Comparison of ENCODE assay signal across 29 mouse cellular contexts in genomic region chr1:157957506-157957905, GRCm38 (mm10).
"Had no signal": no experiment of that assay in that cellular context is flagged by ENCODE, and none has a peak within 500 bp of the region (broad histone marks: within the 10 kb centered on the region; RNA-seq: fewer than 3 reads in every experiment).

No protein-coding gene starts in this region.

- ATAC-seq: forebrain, embryonic 13.5 days; forebrain, embryonic 14.5 days; forebrain, embryonic 15.5 days; forebrain, embryonic 16.5 days; forebrain, postnatal 0 days had no signal

- DNase-seq: cerebellum, adult 2 months; cerebellum, adult 8-10 months; cerebellum, adult 9-10 months; cerebellum, adult 9-11 months; cerebellum, postnatal 10 days; cerebellum, postnatal 14 days; cerebellum, postnatal 25 days; cerebellum, postnatal 36 days; embryo, embryonic 11 days; forebrain, postnatal 0 days; gastrocnemius, adult 2 months; gastrocnemius, postnatal 10 days; gastrocnemius, postnatal 14 days; gastrocnemius, postnatal 25 days; gastrocnemius, postnatal 36 days; heart, adult 11 months; heart, adult 18-20 months; heart, adult 2 months had no signal

- H3K4me1 ChIP-seq: embryonic facial prominence, embryonic 10.5 days; embryonic facial prominence, embryonic 12.5 days; embryonic facial prominence, embryonic 13.5 days; embryonic facial prominence, embryonic 15.5 days; forebrain, embryonic 10.5 days; forebrain, embryonic 12.5 days; forebrain, embryonic 13.5 days; forebrain, embryonic 15.5 days had no signal

- H3K4me3 ChIP-seq: embryonic facial prominence, embryonic 10.5 days; embryonic facial prominence, embryonic 12.5 days; embryonic facial prominence, embryonic 13.5 days; embryonic facial prominence, embryonic 15.5 days; erythroblast, embryonic 14.5 days; forebrain, embryonic 10.5 days; forebrain, embryonic 12.5 days; forebrain, embryonic 13.5 days; forebrain, embryonic 15.5 days; gastrocnemius, adult 2 months; heart, adult 2 months had no signal

- H3K4me2 ChIP-seq: embryonic facial prominence, embryonic 12.5 days; embryonic facial prominence, embryonic 13.5 days; embryonic facial prominence, embryonic 15.5 days; forebrain, embryonic 12.5 days; forebrain, embryonic 13.5 days; forebrain, embryonic 15.5 days had no signal

- H3K36me3 ChIP-seq: embryonic facial prominence, embryonic 10.5 days; embryonic facial prominence, embryonic 12.5 days; embryonic facial prominence, embryonic 13.5 days; embryonic facial prominence, embryonic 15.5 days; forebrain, embryonic 10.5 days; forebrain, embryonic 12.5 days; forebrain, embryonic 15.5 days had no signal

- H3K9me3 ChIP-seq: embryonic facial prominence, embryonic 10.5 days; embryonic facial prominence, embryonic 12.5 days; embryonic facial prominence, embryonic 13.5 days; embryonic facial prominence, embryonic 15.5 days; forebrain, embryonic 10.5 days; forebrain, embryonic 12.5 days; forebrain, embryonic 13.5 days; forebrain, embryonic 15.5 days had no signal

- H3K9ac ChIP-seq: embryonic facial prominence, embryonic 12.5 days; embryonic facial prominence, embryonic 13.5 days; embryonic facial prominence, embryonic 15.5 days; forebrain, embryonic 12.5 days; forebrain, embryonic 13.5 days; forebrain, embryonic 15.5 days; forebrain, postnatal 0 days had no signal

- H3K27ac ChIP-seq: embryonic facial prominence, embryonic 10.5 days; embryonic facial prominence, embryonic 12.5 days; embryonic facial prominence, embryonic 13.5 days; embryonic facial prominence, embryonic 15.5 days; forebrain, embryonic 10.5 days; forebrain, embryonic 12.5 days; forebrain, embryonic 13.5 days; forebrain, embryonic 15.5 days; gastrocnemius, adult 2 months; heart, adult 2 months had no signal

- H3K27me3 ChIP-seq: embryonic facial prominence, embryonic 12.5 days; embryonic facial prominence, embryonic 13.5 days; embryonic facial prominence, embryonic 15.5 days; forebrain, embryonic 12.5 days; forebrain, embryonic 13.5 days; forebrain, embryonic 15.5 days had no signal
